Mouse (Mus musculus) forebrain, embryonic 10.5 days (tissue): ENCODE results near the gene Cnn1. TPM values are rescaled to one million over a fixed set of nuclear protein-coding genes. Genes with fewer than 3 reads are reported as not detected.
A peak's percentile ranks its signal among the peaks of the same experiment; 100 is the strongest.
"Not testable (repeated sequence)": the region's sequence is repeated elsewhere in the genome, so short reads cannot be mapped to it uniquely, and the experiment has no call there.

Experiments
- DNase-seq: peaks from one replicate; pipeline ENCODE4 v3.0.0-alpha.2; 2017; ENCODE audit warnings: low spot score; ENCODE audit errors: extremely low spot score
- H3K27ac ChIP-seq: fragments of 300-500 bp; sonication (generic); 2 replicates; pipeline ENCODE4 v1.5.1; 2016; ENCODE audit warnings: mild to moderate bottlenecking
- H3K27me3 ChIP-seq: fragments of 300-500 bp; sonication (generic); 2 replicates; pipeline ENCODE4 v1.6.1; 2016; ENCODE audit warnings: mild to moderate bottlenecking; ENCODE audit not compliant: poor library complexity, severe bottlenecking
- H3K36me3 ChIP-seq: fragments of 300-500 bp; sonication (generic); replicated peaks from 2 replicates; pipeline ENCODE4 v1.6.1; 2016; ENCODE audit warnings: mild to moderate bottlenecking, moderate library complexity
- H3K4me1 ChIP-seq: fragments of 300-500 bp; sonication (generic); 2 replicates; pipeline ENCODE4 v1.6.1; 2016
- H3K4me3 ChIP-seq: fragments of 300-500 bp; sonication (generic); 2 replicates; pipeline ENCODE4 v1.5.1; 2016; ENCODE audit warnings: mild to moderate bottlenecking, moderate library complexity
- H3K9me3 ChIP-seq: fragments of 300-500 bp; sonication (generic); 2 replicates; pipeline ENCODE4 v1.6.1; 2016; ENCODE audit warnings: mild to moderate bottlenecking, moderate library complexity
- WGBS: fragments of 180-500 bp; shearing (Covaris S2); methylation state at CpG from one replicate; pipeline ENCODE4 v1.1.7; 2016; 5-methylcytosine and 5-hydroxymethylcytosine counted together
- polyA plus RNA-seq: library from polyadenylated mRNA; unstranded; fragments of >200 nt; fragmentation: Nextera tagmentation; extraction: Ambion mirVana; gene quantifications from 2 replicates; pipeline ENCODE4 v1.2.1, GENCODE M21; 2016

The Cnn1 gene
- polyA plus RNA-seq, 1 experiment from 2014 or later = 1.0 TPM

DNA sequence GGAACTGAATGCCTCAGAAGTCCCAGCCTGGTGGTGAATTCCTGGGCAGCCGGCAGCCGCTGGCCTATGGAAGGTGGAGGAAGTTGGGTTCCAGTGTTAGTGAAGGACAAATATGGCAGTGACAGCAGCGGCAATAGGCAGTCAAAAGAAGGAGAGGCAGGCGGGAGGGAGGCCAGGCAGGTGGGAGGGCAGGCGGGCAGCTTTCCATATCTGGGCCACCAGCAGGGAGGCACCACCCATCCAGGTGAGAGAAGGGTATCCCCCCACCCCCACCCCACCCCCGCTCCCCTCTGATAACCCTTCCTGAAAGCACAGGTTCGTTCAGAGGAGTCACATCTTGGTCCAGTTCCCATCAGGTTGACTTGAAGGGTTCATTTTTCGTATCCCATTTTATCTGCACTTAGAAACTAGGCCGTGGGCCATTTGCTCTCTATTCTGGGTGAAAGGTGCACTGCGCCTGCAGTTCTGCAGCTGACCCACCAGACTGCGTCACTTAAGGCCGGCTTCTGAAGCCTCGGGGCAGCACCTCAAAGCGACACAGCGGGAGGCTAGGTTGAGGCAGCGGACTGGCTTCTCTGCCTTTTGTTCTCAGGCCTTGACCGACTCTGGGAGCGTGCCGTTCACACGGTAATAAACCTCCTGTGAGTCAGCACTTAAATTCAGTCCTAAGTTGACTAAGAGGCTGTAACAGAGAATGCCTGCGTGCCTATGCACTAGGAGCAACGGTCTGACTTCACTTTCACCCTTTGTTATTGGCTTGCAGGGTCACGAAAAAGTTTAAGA is 37.9 kb downstream of the Cnn1 start:
- DNase-seq = peak; percentile 54
- peak overlapping the region; percentile 48 for H3K27ac ChIP-seq
- no peaks in the 10 kb centered on the region for H3K9me3 ChIP-seq
- peaks cover 45% of the 10 kb centered on the region for H3K27me3 ChIP-seq
- peak overlapping the region; percentile 12; the same call in 1 of the 2 replicates for H3K4me3 ChIP-seq
- H3K36me3 ChIP-seq = no peaks in the 10 kb centered on the region
- WGBS = 9% methylated on average over 23 of the region's 23 CpGs
- H3K4me1 ChIP-seq = peaks cover 18% of the 10 kb centered on the region

DNA sequence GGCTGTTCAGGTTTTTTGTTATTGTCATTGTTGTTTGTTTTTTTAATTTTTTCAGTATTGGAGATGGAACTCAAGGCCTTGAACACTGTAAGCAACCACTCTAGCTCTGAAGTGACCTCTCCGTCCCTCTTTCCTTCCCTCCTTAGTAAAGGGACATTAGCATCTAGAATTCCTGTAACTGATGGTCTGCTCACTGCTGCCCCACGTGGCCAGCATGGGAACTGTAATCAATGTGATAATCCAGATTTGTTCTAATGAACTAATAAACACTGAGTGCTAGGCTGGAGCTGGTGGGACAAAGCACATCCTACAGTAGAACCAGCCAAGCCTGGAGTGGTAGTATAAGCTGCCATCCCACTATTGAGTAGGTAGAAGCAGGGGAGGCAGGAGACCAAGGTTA is 39.5 kb downstream of the Cnn1 start:
- H3K4me3 ChIP-seq = no peak overlapping the region
- H3K27me3 ChIP-seq = peaks cover 30% of the 10 kb centered on the region
- peaks cover 15% of the 10 kb centered on the region for H3K4me1 ChIP-seq
- no peaks in the 10 kb centered on the region for H3K36me3 ChIP-seq
- no peaks in the 10 kb centered on the region for H3K9me3 ChIP-seq
- 39% methylated on average over 2 of the region's 2 CpGs for WGBS
- no peak for DNase-seq
- H3K27ac ChIP-seq = no peak overlapping the region

DNA sequence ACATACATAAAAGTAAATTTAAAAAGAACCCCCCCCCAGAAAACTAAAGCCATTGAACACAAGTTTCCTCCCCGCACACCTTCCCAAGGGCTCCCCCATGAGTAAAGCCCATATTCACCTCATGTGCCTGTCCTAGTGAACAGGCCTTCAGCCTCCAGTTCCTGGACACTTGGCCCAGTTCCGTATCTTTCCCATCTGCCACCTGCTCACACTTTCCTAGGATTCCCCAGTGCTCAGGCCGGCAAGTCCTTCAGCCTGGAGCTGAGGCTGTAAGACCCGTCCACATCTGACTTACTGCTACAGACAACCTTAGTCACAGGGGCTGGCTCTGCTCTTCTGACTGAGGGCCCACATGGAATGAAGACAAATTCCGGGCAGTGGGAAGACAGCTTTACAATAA is 40.7 kb downstream of the Cnn1 start:
- DNase-seq = no peak
- no peaks in the 10 kb centered on the region for H3K9me3 ChIP-seq
- 91% methylated on average over 5 of the region's 5 CpGs for WGBS
- no peaks in the 10 kb centered on the region for H3K36me3 ChIP-seq
- no peak overlapping the region for H3K27ac ChIP-seq
- H3K27me3 ChIP-seq = peaks cover 29% of the 10 kb centered on the region
- H3K4me1 ChIP-seq = peaks cover 15% of the 10 kb centered on the region
- no peak overlapping the region for H3K4me3 ChIP-seq

DNA sequence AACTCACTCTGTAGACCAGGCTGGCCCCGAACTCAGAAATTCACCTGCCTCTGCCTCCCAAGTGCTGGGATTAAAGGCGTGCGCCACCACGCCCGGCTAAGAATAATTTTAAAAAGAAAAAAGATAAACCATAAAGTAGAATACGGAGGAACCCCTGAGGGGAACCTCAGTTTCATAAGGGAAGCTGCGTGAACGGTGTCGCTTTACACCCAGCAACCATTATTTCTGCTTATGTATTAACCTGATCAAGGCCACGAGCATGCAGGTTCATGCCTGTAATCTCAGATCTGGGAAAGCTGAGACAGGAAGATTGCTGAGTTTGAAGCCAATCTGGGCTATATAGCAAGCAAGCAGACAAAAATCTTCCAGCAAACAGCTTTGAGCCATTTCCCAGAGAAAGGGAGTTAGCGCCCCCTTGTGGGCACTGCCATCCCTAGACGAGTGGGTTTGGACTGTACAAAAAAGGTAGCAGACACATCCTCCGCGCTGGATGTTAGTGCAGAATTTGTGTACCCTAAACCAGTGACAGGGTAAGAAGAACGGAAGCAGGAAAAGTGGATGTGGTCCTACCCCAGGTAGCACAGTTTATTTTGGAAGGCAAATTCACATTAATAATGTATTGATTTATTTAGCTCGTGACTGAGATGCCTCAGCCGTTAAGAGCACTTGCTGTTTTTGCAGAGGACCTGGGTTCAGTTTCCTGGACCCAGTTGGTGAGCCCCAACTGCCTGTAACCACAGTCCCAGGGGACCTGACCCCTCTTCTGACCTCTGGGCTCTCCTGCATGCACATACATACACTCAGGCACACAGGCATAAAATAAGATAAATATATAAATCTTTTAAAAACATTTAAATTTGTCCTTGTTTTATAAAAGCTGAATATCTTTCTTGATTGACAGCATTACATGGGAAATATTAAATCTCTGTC is 44.4 kb downstream of the Cnn1 start:
- peak; percentile 86 for DNase-seq
- Histone ChIP-seq H3K9me3 (peaks cover 15% of the 10 kb centered on the region; the same call in 1 of the 2 replicates), H3K27me3 (no peaks in the 10 kb centered on the region), H3K4me3 (no peak overlapping the region), H3K4me1 (no peaks in the 10 kb centered on the region), H3K36me3 (no peaks in the 10 kb centered on the region), H3K27ac (no peak overlapping the region)
- 60% methylated on average over 17 of the region's 17 CpGs for WGBS

DNA sequence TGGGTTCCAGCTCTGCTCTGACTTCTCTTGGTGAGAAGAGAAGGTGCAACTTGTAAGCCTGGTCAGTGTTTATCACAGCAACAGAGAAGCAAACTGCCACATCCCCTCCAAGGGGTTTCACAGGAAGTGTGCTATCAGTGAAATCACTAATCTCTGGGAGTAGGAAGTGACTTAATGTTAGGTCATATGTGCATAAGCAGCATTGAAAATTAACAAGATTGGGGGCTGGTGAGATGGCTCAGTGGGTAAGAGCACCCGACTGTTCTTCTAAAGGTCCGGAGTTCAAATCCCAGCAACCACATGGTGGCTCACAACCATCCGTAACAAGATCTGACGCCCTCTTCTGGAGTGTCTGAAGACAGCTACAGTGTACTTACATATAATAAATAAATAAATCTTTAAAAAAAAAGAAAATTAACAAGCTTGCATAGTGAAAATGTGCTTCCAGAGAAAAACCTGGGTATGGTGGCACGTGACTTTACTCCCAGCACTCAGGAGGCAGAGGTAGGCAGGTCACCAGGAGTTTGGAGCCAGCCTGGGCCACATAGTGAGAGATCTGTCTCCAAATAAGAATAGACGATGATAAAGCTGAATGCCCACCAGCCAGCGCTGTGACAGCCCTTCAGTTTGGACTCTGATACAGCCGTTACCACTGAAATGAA is 45.4 kb downstream of the Cnn1 start:
- 91% methylated on average over 8 of the region's 8 CpGs for WGBS
- no peaks in the 10 kb centered on the region for H3K36me3 ChIP-seq
- no peak overlapping the region for H3K27ac ChIP-seq
- no peaks in the 10 kb centered on the region for H3K4me1 ChIP-seq
- peaks cover 19% of the 10 kb centered on the region for H3K9me3 ChIP-seq
- H3K4me3 ChIP-seq = no peak overlapping the region
- H3K27me3 ChIP-seq = no peaks in the 10 kb centered on the region
- DNase-seq = no peak

DNA sequence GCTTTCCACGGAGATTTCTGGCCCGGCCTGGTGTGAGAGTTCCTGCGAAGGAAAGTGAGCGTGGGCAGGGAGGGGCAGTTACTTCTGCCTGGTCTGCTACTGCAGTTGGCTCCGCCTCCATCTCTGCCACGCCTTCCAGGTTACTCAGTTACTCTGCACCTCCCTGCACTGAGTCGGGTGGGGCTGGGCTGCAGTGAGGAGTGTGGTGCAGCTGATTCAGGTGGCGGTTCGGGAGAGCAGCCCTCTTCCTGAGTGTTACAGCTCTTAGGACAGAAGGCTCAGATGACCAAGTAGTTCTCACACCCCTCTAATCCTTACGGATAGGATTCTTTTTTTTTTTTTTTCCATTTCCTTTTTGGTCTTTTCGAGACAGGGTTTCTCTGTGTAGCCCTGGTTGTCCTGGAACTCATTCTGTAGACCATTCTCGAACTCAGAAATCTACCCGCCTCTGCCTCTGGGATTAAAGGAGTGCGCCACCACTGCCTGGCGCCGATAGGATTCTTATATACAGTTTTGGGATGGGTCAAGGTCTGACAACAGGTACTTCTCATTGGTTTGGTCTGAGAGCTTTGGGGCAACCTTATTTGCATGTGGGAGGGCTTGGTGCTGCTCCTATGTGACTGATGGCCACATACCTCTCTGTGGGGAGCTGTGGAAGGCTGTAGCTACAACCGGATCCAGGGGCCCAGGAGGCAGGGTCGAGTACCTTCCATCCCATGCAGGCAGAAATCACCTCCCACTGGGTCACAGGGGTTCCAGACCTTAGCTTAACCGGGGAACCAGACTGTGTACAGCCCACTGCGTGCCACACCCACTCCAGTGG is 50.6 kb downstream of the Cnn1 start:
- Histone ChIP-seq H3K27ac (no peak overlapping the region), H3K4me3 (no peak overlapping the region), H3K27me3 (no peaks in the 10 kb centered on the region), H3K4me1 (no peaks in the 10 kb centered on the region), H3K9me3 (peaks cover 26% of the 10 kb centered on the region), H3K36me3 (no peaks in the 10 kb centered on the region)
- no peak for DNase-seq
- 83% methylated on average over 20 of the region's 20 CpGs for WGBS

DNA sequence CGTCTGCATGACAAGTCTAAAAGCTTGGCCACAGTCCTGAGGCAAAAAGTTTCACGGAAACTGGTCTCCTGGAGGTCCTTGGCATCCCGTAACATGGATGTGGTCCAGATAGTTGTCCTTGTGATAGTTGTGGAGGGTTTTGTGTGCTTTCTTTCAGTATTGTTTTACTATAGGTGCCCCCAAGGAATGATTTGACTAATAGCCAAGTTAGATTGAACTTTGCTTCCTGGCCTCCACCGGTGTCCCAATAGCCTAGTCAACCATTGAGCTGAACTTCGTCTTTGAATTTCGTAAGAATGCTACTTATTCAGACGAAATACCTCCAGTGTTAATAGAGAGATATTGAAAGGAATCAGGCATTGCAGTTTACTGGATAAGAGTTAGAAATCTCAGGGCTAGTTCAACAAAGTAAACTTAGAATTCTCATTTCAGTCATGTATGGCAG is 51.3 kb downstream of the Cnn1 start:
- not testable (repeated sequence) for H3K36me3 ChIP-seq, H3K4me1 ChIP-seq, H3K27me3 ChIP-seq, DNase-seq, H3K27ac ChIP-seq, H3K4me3 ChIP-seq
- peaks cover 26% of the 10 kb centered on the region for H3K9me3 ChIP-seq
- 89% methylated on average over 7 of the region's 7 CpGs for WGBS

DNA sequence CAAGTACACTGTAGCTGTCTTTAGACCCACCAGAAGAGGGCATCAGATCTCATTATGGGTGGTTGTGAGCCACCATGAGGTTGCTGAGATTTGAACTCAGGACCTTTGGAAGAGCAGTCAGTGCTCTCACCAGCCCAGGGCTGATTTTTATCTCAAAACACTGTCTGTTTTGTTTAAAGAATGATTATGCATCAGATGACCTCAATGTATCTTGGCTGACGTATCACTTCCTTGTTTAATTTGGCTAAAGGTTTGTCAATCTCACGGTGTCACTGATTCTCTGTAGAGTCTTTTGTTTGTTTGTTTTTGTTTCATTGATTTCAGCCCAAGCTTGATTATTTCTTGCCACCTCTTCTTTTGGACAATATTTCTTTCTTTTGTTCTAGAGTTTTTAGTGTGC is 51.9 kb downstream of the Cnn1 start:
- no peak for DNase-seq
- Histone ChIP-seq H3K4me3 (no peak overlapping the region), H3K9me3 (peaks cover 26% of the 10 kb centered on the region), H3K36me3 (no peaks in the 10 kb centered on the region), H3K27me3 (no peaks in the 10 kb centered on the region), H3K4me1 (peaks cover 4% of the 10 kb centered on the region), H3K27ac (no peak overlapping the region)
- 92% methylated on average over 2 of the region's 2 CpGs for WGBS

DNA sequence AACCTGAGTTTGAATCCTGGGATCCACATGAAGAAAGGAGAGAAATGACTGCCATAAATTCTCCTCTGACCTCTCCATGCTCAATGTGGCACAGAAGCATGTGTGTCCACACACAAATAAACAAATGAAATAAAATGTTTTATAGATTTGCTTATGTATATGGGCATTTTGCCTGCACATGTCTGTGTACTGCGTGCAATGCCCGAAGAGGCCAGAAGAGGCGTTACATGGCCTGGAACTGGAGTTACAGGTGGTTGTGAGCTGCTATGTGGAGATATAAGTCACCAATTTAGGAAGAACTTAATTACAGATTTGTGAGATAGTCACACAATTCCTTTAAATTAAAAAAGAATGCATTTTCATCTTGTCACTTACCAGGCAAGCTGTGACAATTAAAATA is 54.8 kb downstream of the Cnn1 start:
- H3K9me3 ChIP-seq = peaks cover 12% of the 10 kb centered on the region
- DNase-seq = no peak
- H3K27me3 ChIP-seq = peaks cover 12% of the 10 kb centered on the region
- no peak overlapping the region for H3K4me3 ChIP-seq
- H3K27ac ChIP-seq = no peak overlapping the region
- 92% methylated on average over 3 of the region's 3 CpGs for WGBS
- peaks cover 22% of the 10 kb centered on the region for H3K4me1 ChIP-seq
- peaks cover 10% of the 10 kb centered on the region for H3K36me3 ChIP-seq

DNA sequence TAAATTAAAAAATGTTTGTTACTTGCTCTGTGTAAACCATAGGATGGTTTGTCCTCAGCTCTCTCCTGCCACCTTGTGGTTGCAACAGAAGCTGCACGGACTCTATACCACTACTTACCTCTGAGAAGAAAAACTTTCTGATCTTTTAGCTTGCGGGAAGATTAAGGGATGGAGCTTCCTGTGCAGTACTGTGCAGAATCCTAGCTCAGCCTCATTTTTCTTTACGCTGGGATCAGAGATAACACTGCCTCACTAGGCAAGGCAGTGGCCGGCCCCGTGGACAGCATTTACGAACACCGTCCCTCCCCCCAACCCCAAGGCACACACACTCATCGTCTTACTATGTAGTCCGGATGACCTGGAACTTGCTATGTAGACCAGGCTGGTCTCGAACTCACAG is 56.6 kb downstream of the Cnn1 start:
- H3K9me3 ChIP-seq = no peaks in the 10 kb centered on the region
- H3K4me3 ChIP-seq = peak overlapping the region; percentile 27; the same call in 1 of the 2 replicates
- DNase-seq = peak; percentile 60
- peaks cover 12% of the 10 kb centered on the region for H3K27me3 ChIP-seq
- peaks cover 22% of the 10 kb centered on the region for H3K4me1 ChIP-seq
- H3K27ac ChIP-seq = no peak overlapping the region
- 33% methylated on average over 10 of the region's 10 CpGs for WGBS
- H3K36me3 ChIP-seq = peaks cover 11% of the 10 kb centered on the region

DNA sequence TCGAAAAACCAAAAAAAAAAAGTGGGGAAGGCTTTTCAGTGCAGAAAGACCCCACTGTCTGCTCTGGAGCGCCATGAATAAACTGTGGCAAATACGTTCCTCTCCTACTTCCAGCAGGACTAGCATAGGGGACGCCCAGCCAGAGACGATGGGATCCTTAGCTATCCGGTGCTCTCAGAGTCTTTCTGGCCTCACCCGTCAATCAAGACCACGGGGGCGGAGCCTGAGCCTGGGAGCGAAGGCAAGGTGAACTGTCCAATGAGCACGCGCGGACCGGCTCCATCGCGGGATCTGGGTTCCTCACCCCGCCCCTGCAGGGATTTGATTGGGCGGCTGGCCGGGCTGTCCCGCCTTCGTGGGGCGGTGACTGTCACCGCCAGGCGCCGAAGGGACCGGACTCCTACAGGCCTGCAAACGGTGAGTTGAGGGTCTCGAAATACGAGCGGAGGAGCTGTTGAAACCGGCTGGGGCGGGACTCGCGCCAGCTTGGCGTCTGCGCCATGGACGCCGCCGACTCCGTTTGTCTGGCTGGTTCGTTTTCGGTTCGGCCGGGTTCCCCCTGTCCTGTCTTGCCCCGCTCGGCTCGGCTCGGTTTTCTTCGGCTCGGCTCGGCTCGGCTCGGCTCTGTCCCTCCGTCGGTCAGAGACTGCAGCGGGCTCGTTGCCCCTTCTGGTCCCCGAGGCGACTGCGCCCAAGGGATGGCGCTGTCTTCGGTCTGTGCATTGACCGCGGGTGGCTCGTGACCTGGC is 57.7 kb downstream of the Cnn1 start, which contains the start of gene Pigyl:
Pigyl (plus strand) TSS at position 350 of the 749 bp plus-strand sequence.
- Histone ChIP-seq H3K36me3 (peaks cover 11% of the 10 kb centered on the region), H3K4me3 (peak within 1 kb of the TSS; percentile 76), H3K4me1 (peaks cover 22% of the 10 kb centered on the region), H3K27ac (peak within 1 kb of the TSS; percentile 92), H3K27me3 (peaks cover 12% of the 10 kb centered on the region), H3K9me3 (no peaks in the 10 kb centered on the region)
- peak; percentile 97 for DNase-seq
- under 1% methylated on average over 65 of the region's 65 CpGs for WGBS
